Mouse (Mus musculus): ENCODE data around the gene Bach2.

Bach2 gene

GRCm38 (mm10) chr4:32584181-32584580 is 345.6 kb downstream of the Bach2 start:
- Histone ChIP-seq H3K4me3 (replicated peaks; ENCODE audit: low read length) (no peak overlapping the region), H3K36me3 (ENCODE audit: insufficient read depth, low read length) (no peaks in the 10 kb centered on the region), H3K9me3 (ENCODE audit: low read length) (no peaks in the 10 kb centered on the region), H3K4me1 (replicated peaks; ENCODE audit: low read depth, low read length) (peaks cover 11% of the 10 kb centered on the region), H3K27me3 (ENCODE audit: insufficient read depth, low read length) (no peaks in the 10 kb centered on the region)
- no peak for TF ChIP-seq CTCF (conservative IDR thresholded peaks at IDR 0.05; ENCODE audit: low read length)
- no peak for TF ChIP-seq POU5F1 (IDR thresholded peaks at IDR 0.05; ENCODE audit: borderline replicate concordance, low read length)
- no peak for TF ChIP-seq NANOG (IDR thresholded peaks at IDR 0.05; ENCODE audit: borderline replicate concordance, low read length)

- TF ChIP-seq CTCF (conservative IDR thresholded peaks at IDR 0.05; ENCODE audit: low read length) (peak; percentile 54), NANOG (IDR thresholded peaks at IDR 0.05; ENCODE audit: borderline replicate concordance, low read length) (no peak), POU5F1 (IDR thresholded peaks at IDR 0.05; ENCODE audit: borderline replicate concordance, low read length) (no peak)
- H3K4me3 ChIP-seq (replicated peaks; ENCODE audit: low read length): no peak overlapping the region
- no peaks in the 10 kb centered on the region for H3K9me3 ChIP-seq (ENCODE audit: low read length)
- H3K36me3 ChIP-seq (ENCODE audit: insufficient read depth, low read length): no peaks in the 10 kb centered on the region
- H3K4me1 ChIP-seq (replicated peaks; ENCODE audit: low read depth, low read length): peaks cover 5% of the 10 kb centered on the region
- H3K27me3 ChIP-seq (ENCODE audit: insufficient read depth, low read length): no peaks in the 10 kb centered on the region
Measured at GRCm38 (mm10) chr4:32586596-32586995, 348.0 kb downstream of the Bach2 start.

GRCm38 (mm10) chr4:32587543-32587942 is 348.9 kb downstream of the Bach2 start:
- no peaks in the 10 kb centered on the region for H3K9me3 ChIP-seq (ENCODE audit: low read length)
- H3K36me3 ChIP-seq (ENCODE audit: insufficient read depth, low read length): no peaks in the 10 kb centered on the region
- no peaks in the 10 kb centered on the region for H3K27me3 ChIP-seq (ENCODE audit: insufficient read depth, low read length)
- TF ChIP-seq CTCF (conservative IDR thresholded peaks at IDR 0.05; ENCODE audit: low read length): no peak
- TF ChIP-seq POU5F1 (IDR thresholded peaks at IDR 0.05; ENCODE audit: borderline replicate concordance, low read length): no peak
- no peak for TF ChIP-seq NANOG (IDR thresholded peaks at IDR 0.05; ENCODE audit: borderline replicate concordance, low read length)
- H3K4me3 ChIP-seq (replicated peaks; ENCODE audit: low read length): no peak overlapping the region
- no peaks in the 10 kb centered on the region for H3K4me1 ChIP-seq (replicated peaks; ENCODE audit: low read depth, low read length)

GRCm38 (mm10) chr4:32588237-32588636 is 349.6 kb downstream of the Bach2 start:
- TF ChIP-seq POU5F1 (IDR thresholded peaks at IDR 0.05; ENCODE audit: borderline replicate concordance, low read length) (no peak), CTCF (conservative IDR thresholded peaks at IDR 0.05; ENCODE audit: low read length) (no peak), NANOG (IDR thresholded peaks at IDR 0.05; ENCODE audit: borderline replicate concordance, low read length) (no peak)
- Histone ChIP-seq H3K4me3 (replicated peaks; ENCODE audit: low read length) (no peak overlapping the region), H3K27me3 (ENCODE audit: insufficient read depth, low read length) (no peaks in the 10 kb centered on the region), H3K9me3 (ENCODE audit: low read length) (no peaks in the 10 kb centered on the region), H3K4me1 (replicated peaks; ENCODE audit: low read depth, low read length) (no peaks in the 10 kb centered on the region), H3K36me3 (ENCODE audit: insufficient read depth, low read length) (no peaks in the 10 kb centered on the region)

- H3K4me1 ChIP-seq (replicated peaks; ENCODE audit: low read depth, low read length): peaks cover 3% of the 10 kb centered on the region; the same call in 1 of the 2 replicates
- H3K9me3 ChIP-seq (ENCODE audit: low read length): no peaks in the 10 kb centered on the region
- H3K36me3 ChIP-seq (ENCODE audit: insufficient read depth, low read length): no peaks in the 10 kb centered on the region
- H3K4me3 ChIP-seq (replicated peaks; ENCODE audit: low read length): no peak overlapping the region
- TF ChIP-seq POU5F1 (IDR thresholded peaks at IDR 0.05; ENCODE audit: borderline replicate concordance, low read length): 0 out of 2 replicates have a peak, but pooled peaks have one; percentile 13
- TF ChIP-seq NANOG (IDR thresholded peaks at IDR 0.05; ENCODE audit: borderline replicate concordance, low read length): no peak
- TF ChIP-seq CTCF (conservative IDR thresholded peaks at IDR 0.05; ENCODE audit: low read length): no peak
- H3K27me3 ChIP-seq (ENCODE audit: insufficient read depth, low read length): peaks cover 20% of the 10 kb centered on the region
Measured at GRCm38 (mm10) chr4:32601135-32601534, 362.5 kb downstream of the Bach2 start.

GRCm38 (mm10) chr4:32602660-32603059 is 364.1 kb downstream of the Bach2 start, which contains the start of gene Gja10:
TSS of gene Gja10 (minus strand) at chr4:32602760.
- H3K9me3 ChIP-seq (ENCODE audit: low read length): no peaks in the 10 kb centered on the region
- TF ChIP-seq NANOG (IDR thresholded peaks at IDR 0.05; ENCODE audit: borderline replicate concordance, low read length) (no peak), POU5F1 (IDR thresholded peaks at IDR 0.05; ENCODE audit: borderline replicate concordance, low read length) (no peak), CTCF (conservative IDR thresholded peaks at IDR 0.05; ENCODE audit: low read length) (no peak)
- peaks cover 8% of the 10 kb centered on the region; the same call in 1 of the 2 replicates for H3K27me3 ChIP-seq (ENCODE audit: insufficient read depth, low read length)
- no peaks in the 10 kb centered on the region for H3K36me3 ChIP-seq (ENCODE audit: insufficient read depth, low read length)
- H3K4me3 ChIP-seq (replicated peaks; ENCODE audit: low read length): no peak within 1 kb of the TSS
- H3K4me1 ChIP-seq (replicated peaks; ENCODE audit: low read depth, low read length): peaks cover 3% of the 10 kb centered on the region; the same call in 1 of the 2 replicates

GRCm38 (mm10) chr4:32615034-32615881 is 376.7 kb downstream of the Bach2 start, which contains the start of gene Casp8ap2:
TSS of gene Casp8ap2 (plus strand) at chr4:32615451.
- Histone ChIP-seq H3K9me3 (ENCODE audit: low read length) (no peaks in the 10 kb centered on the region), H3K4me3 (replicated peaks; ENCODE audit: low read length) (peak within 1 kb of the TSS; percentile 97), H3K27me3 (ENCODE audit: insufficient read depth, low read length) (no peaks in the 10 kb centered on the region), H3K4me1 (replicated peaks; ENCODE audit: low read depth, low read length) (peaks cover 30% of the 10 kb centered on the region), H3K36me3 (ENCODE audit: insufficient read depth, low read length) (peaks cover 24% of the 10 kb centered on the region)
- TF ChIP-seq NANOG (IDR thresholded peaks at IDR 0.05; ENCODE audit: borderline replicate concordance, low read length): no peak
- no peak for TF ChIP-seq CTCF (conservative IDR thresholded peaks at IDR 0.05; ENCODE audit: low read length)

- TF ChIP-seq NANOG (IDR thresholded peaks at IDR 0.05; ENCODE audit: borderline replicate concordance, low read length) (no peak), CTCF (conservative IDR thresholded peaks at IDR 0.05; ENCODE audit: low read length) (no peak), POU5F1 (IDR thresholded peaks at IDR 0.05; ENCODE audit: borderline replicate concordance, low read length) (no peak)
- Histone ChIP-seq H3K9me3 (ENCODE audit: low read length) (no peaks in the 10 kb centered on the region), H3K4me1 (replicated peaks; ENCODE audit: low read depth, low read length) (peaks cover 41% of the 10 kb centered on the region)
Measured at GRCm38 (mm10) chr4:32621637-32622036, 383.0 kb downstream of the Bach2 start.

More at GRCm38 (mm10) chr4:32621637-32622036, 383.0 kb downstream of the Bach2 start:
- Histone ChIP-seq H3K27me3 (ENCODE audit: insufficient read depth, low read length) (no peaks in the 10 kb centered on the region), H3K4me3 (replicated peaks; ENCODE audit: low read length) (no peak overlapping the region), H3K36me3 (ENCODE audit: insufficient read depth, low read length) (peaks cover 53% of the 10 kb centered on the region)

Measured in E14TG2a.4 (cell line).